Mouse (Mus musculus) testis, adult 2 months (tissue): ENCODE results near the gene Triobp.

Experiments
- CTCF ChIP-seq: fragments of 200-500 bp; IDR thresholded peaks from 2 replicates; pipeline ENCODE4 v1.5.1; 2012; ENCODE audit warnings: low read depth, mild to moderate bottlenecking, inconsistent platforms, low read length, moderate library complexity; ENCODE audit not compliant: control insufficient read depth, insufficient read depth, insufficient replicate concordance
- POLR2A ChIP-seq: fragments of 200-500 bp; IDR thresholded peaks from 2 replicates; pipeline ENCODE4 v1.6.1; 2012; ENCODE audit warnings: low read depth, mild to moderate bottlenecking, inconsistent platforms, low read length, moderate library complexity; ENCODE audit not compliant: control insufficient read depth

GRCm38 (mm10) chr15:79005581-79005980, 58.1 kb downstream of the Triobp start:
- TF ChIP-seq CTCF: no peak
- no peak for TF ChIP-seq POLR2A
